Mouse (Mus musculus): ENCODE measurements around the gene Aloxe3. TPM values are rescaled to one million over a fixed set of nuclear protein-coding genes. Genes with fewer than 3 reads are reported as not detected.

Aloxe3 gene
- total and polyA plus RNA-seq, 3 experiments = 0.13 to 0.23 TPM; not detected in 1

- Histone ChIP-seq H3K9ac (ENCODE audit: insufficient read depth, low read depth) (no peak overlapping the region), H3K36me3 (replicated peaks in 1 of 2; ENCODE audit: control insufficient read depth in 1 of 2, insufficient read depth in 1 of 2, low read length in 1 of 2) (no peaks in the 10 kb centered on the region), H3K4me2 (ENCODE audit: insufficient read depth, low read depth, poor library complexity, severe bottlenecking) (no peak overlapping the region), H3K9me3 (replicated peaks; ENCODE audit: low read length) (no peaks in the 10 kb centered on the region), H3K27ac (ENCODE audit: insufficient read depth, low read depth) (no peak overlapping the region), H3K27me3 (replicated peaks) (peaks cover 87% of the 10 kb centered on the region), H3K4me1 (ENCODE audit: control insufficient read depth in 1 of 2, insufficient read depth in 2 of 2) (peaks cover 0 to 2% of the 10 kb centered on the region in 2 experiments; a peak in 1 of 4 replicates), H3K79me2 (replicated peaks; ENCODE audit: control insufficient read depth, extremely low read depth, insufficient read depth, poor library complexity, severe bottlenecking) (no peaks in the 10 kb centered on the region), H3K4me3 (replicated peaks in 1 of 3; ENCODE audit: low read depth in 2 of 3, low read length in 2 of 3, poor library complexity in 1 of 3) (no peak overlapping the region)
- in situ Hi-C loops (cut with MboI; ENCODE audit: low pct_ligation_motif_present, low pct_unique_long_range_greater_than_20kb, low sequenced_read_pairs) = no loop called here
- dilution Hi-C loops (cut with MboI; ENCODE audit: extremely low pct_ligation_motif_present, extremely low pct_unique_long_range_greater_than_20kb, low sequenced_read_pairs) = no loop called here
- TF ChIP-seq SIN3A (IDR thresholded peaks at IDR 0.05; ENCODE audit: low read length) = no peak
- TF ChIP-seq ZKSCAN1 (IDR thresholded peaks at IDR 0.05; ENCODE audit: borderline replicate concordance, low read depth, low read length) = no peak
- no peak for TF ChIP-seq USF1 (IDR thresholded peaks at IDR 0.05; ENCODE audit: low read depth, low read length)
- no peak for TF ChIP-seq RAD21 (IDR thresholded peaks at IDR 0.05; ENCODE audit: low read depth, low read length)
- no peak for TF ChIP-seq MEF2A (IDR thresholded peaks at IDR 0.05; ENCODE audit: borderline replicate concordance, low read depth, low read length)
- no peak for TF ChIP-seq NELFE (IDR thresholded peaks at IDR 0.05; ENCODE audit: low read depth, low read length)
- no peak for TF ChIP-seq RCOR1 (conservative IDR thresholded peaks at IDR 0.05; ENCODE audit: low read depth, low read length)
- no peak for TF ChIP-seq HCFC1 (IDR thresholded peaks at IDR 0.05; ENCODE audit: low read depth, low read length)
- no peak for TF ChIP-seq ZC3H11A (IDR thresholded peaks at IDR 0.05; ENCODE audit: low read depth, low read length)
- TF ChIP-seq GABPA (IDR thresholded peaks at IDR 0.05; ENCODE audit: insufficient replicate concordance, low read depth, low read length) = no peak
- no peak for TF ChIP-seq ZNF384 (IDR thresholded peaks at IDR 0.05; ENCODE audit: low read depth, low read length)
- TF ChIP-seq KAT2A (IDR thresholded peaks at IDR 0.05; ENCODE audit: insufficient replicate concordance, low read length) = no peak
- TF ChIP-seq BHLHE40 (IDR thresholded peaks at IDR 0.05; ENCODE audit: low read depth, low read length) = no peak
- TF ChIP-seq ZMIZ1 (IDR thresholded peaks at IDR 0.05; ENCODE audit: low read depth, low read length) = no peak
- no peak for TF ChIP-seq MAZ (IDR thresholded peaks at IDR 0.05; ENCODE audit: low read depth, low read length)
- DNase-seq (ENCODE audit: extremely low read depth) = no peak
Measured at GRCm38 (mm10) chr11:69169313-69169712, 43.6 kb downstream of the Aloxe3 start.

- in situ Hi-C loops (cut with MboI; ENCODE audit: low pct_ligation_motif_present, low pct_unique_long_range_greater_than_20kb, low sequenced_read_pairs) (no loop called here), dilution Hi-C loops (cut with MboI; ENCODE audit: extremely low pct_ligation_motif_present, extremely low pct_unique_long_range_greater_than_20kb, low sequenced_read_pairs) (no loop called here)
- peaks cover 4 to 7% of the 10 kb centered on the region in 2 experiments; a peak in 1 of 4 replicates for H3K4me1 ChIP-seq (ENCODE audit: control insufficient read depth in 1 of 2, insufficient read depth in 2 of 2)
- TF ChIP-seq BHLHE40 (IDR thresholded peaks at IDR 0.05; ENCODE audit: low read depth, low read length) = no peak
- peak; percentile 49 for TF ChIP-seq SMC3 (IDR thresholded peaks at IDR 0.05; ENCODE audit: low read depth, low read length)
- peak; percentile 81 to 83 for TF ChIP-seq CTCF (conservative IDR thresholded peaks at IDR 0.05 in 1 of 2, IDR thresholded peaks at IDR 0.05 in 1 of 2; ENCODE audit: low read depth in 2 of 2, low read length in 2 of 2)
- H3K9ac ChIP-seq (ENCODE audit: insufficient read depth, low read depth) = no peak overlapping the region
- H3K27me3 ChIP-seq (replicated peaks) = peaks cover 87% of the 10 kb centered on the region
- no peaks in the 10 kb centered on the region for H3K36me3 ChIP-seq (replicated peaks in 1 of 2; ENCODE audit: control insufficient read depth in 1 of 2, insufficient read depth in 1 of 2, low read length in 1 of 2)
- no peak overlapping the region for H3K4me3 ChIP-seq (replicated peaks in 1 of 3; ENCODE audit: low read depth in 2 of 3, low read length in 2 of 3, poor library complexity in 1 of 3)
- no peaks in the 10 kb centered on the region for H3K9me3 ChIP-seq (replicated peaks; ENCODE audit: low read length)
- no peak overlapping the region for H3K27ac ChIP-seq (ENCODE audit: insufficient read depth, low read depth)
- no peak overlapping the region for H3K4me2 ChIP-seq (ENCODE audit: insufficient read depth, low read depth, poor library complexity, severe bottlenecking)
- DNase-seq (ENCODE audit: extremely low read depth) = peak; percentile 33
- H3K79me2 ChIP-seq (replicated peaks; ENCODE audit: control insufficient read depth, extremely low read depth, insufficient read depth, poor library complexity, severe bottlenecking) = no peaks in the 10 kb centered on the region
Measured at GRCm38 (mm10) chr11:69171626-69172025, 45.9 kb downstream of the Aloxe3 start.

Data from CH12.LX (cell line).